Mouse (Mus musculus) kidney, embryonic 15.5 days (tissue): Measurements from ENCODE around the gene Fam189a2. TPM values are rescaled to one million over a fixed set of nuclear protein-coding genes. Genes with fewer than 3 reads are reported as not detected.

Experiments used
- ATAC-seq: fragments of 200-750 bp; cut with Nextera tagmentation; replicated peaks from 2 replicates; pipeline ENCODE4 v1.8.0; 2017; ENCODE audit warnings: moderate TSS enrichment; ENCODE audit not compliant: low FRiP score
- H3K27ac ChIP-seq: fragments of 300-500 bp; sonication (generic); 2 replicates; pipeline ENCODE4 v1.5.1; 2015; ENCODE audit warnings: mild to moderate bottlenecking, inconsistent platforms
- H3K27me3 ChIP-seq: fragments of 300-500 bp; sonication (generic); 2 replicates; pipeline ENCODE4 v1.6.1; 2015; ENCODE audit warnings: inconsistent platforms
- H3K36me3 ChIP-seq: fragments of 300-500 bp; sonication (generic); 2 replicates; pipeline ENCODE4 v1.6.1; 2015; ENCODE audit warnings: inconsistent platforms
- H3K4me1 ChIP-seq: fragments of 300-500 bp; sonication (generic); 2 replicates; pipeline ENCODE4 v1.6.1; 2015; ENCODE audit warnings: inconsistent platforms
- H3K4me2 ChIP-seq: fragments of 300-500 bp; sonication (generic); 2 replicates; pipeline ENCODE4 v1.6.1; 2015; ENCODE audit warnings: moderate library complexity, mild to moderate bottlenecking, inconsistent platforms
- H3K4me3 ChIP-seq: fragments of 300-500 bp; sonication (generic); replicated peaks from 2 replicates; pipeline ENCODE4 v1.5.1; 2015; ENCODE audit warnings: mild to moderate bottlenecking, inconsistent platforms
- H3K9ac ChIP-seq: fragments of 300-500 bp; sonication (generic); 2 replicates; pipeline ENCODE4 v1.6.1; 2015; ENCODE audit warnings: mild to moderate bottlenecking, inconsistent platforms
- H3K9me3 ChIP-seq: fragments of 300-500 bp; sonication (generic); replicated peaks from 2 replicates; pipeline ENCODE4 v1.6.1; 2016; ENCODE audit warnings: inconsistent platforms
- WGBS: fragments of 180-500 bp; shearing (Covaris S2); methylation state at CpG from one replicate; pipeline ENCODE4 v1.1.7; 2015; ENCODE audit warnings: mixed read lengths; 5-methylcytosine and 5-hydroxymethylcytosine counted together
- polyA plus RNA-seq: library from polyadenylated mRNA; unstranded; fragments of >200 nt; fragmentation: Nextera tagmentation; extraction: Ambion mirVana; gene quantifications from 2 replicates; pipeline ENCODE4 v1.2.1, GENCODE M21; 2015

Gene Fam189a2
- polyA plus RNA-seq, 1 experiment from 2014 or later = 1.5 TPM

GRCm38 (mm10) chr19:23968862-23969225 is 62.0 kb downstream of the Fam189a2 start:
- Histone ChIP-seq H3K9ac (no peak overlapping the region), H3K9me3 (no peaks in the 10 kb centered on the region), H3K4me1 (peaks cover 31% of the 10 kb centered on the region), H3K27ac (no peak overlapping the region), H3K27me3 (no peaks in the 10 kb centered on the region), H3K36me3 (no peaks in the 10 kb centered on the region), H3K4me2 (no peak overlapping the region), H3K4me3 (no peak overlapping the region)
- no peak for ATAC-seq
- WGBS = 72% methylated on average over 2 of the region's 2 CpGs

GRCm38 (mm10) chr19:23968125-23968861 is 62.5 kb downstream of the Fam189a2 start:
- H3K4me2 ChIP-seq = no peak overlapping the region
- WGBS = 63% methylated on average over 5 of the region's 5 CpGs
- H3K27ac ChIP-seq = no peak overlapping the region
- no peak overlapping the region for H3K4me3 ChIP-seq
- ATAC-seq = no peak
- no peaks in the 10 kb centered on the region for H3K36me3 ChIP-seq
- no peaks in the 10 kb centered on the region for H3K9me3 ChIP-seq
- peaks cover 28% of the 10 kb centered on the region for H3K4me1 ChIP-seq
- no peaks in the 10 kb centered on the region for H3K27me3 ChIP-seq
- no peak overlapping the region for H3K9ac ChIP-seq

GRCm38 (mm10) chr19:23967156-23967555 is 63.7 kb downstream of the Fam189a2 start:
- H3K4me2 ChIP-seq = no peak overlapping the region
- 54% methylated on average over 2 of the region's 2 CpGs for WGBS
- H3K4me3 ChIP-seq = no peak overlapping the region
- H3K4me1 ChIP-seq = peaks cover 19% of the 10 kb centered on the region
- no peaks in the 10 kb centered on the region for H3K27me3 ChIP-seq
- no peak overlapping the region for H3K27ac ChIP-seq
- no peaks in the 10 kb centered on the region for H3K9me3 ChIP-seq
- ATAC-seq = no peak
- H3K36me3 ChIP-seq = no peaks in the 10 kb centered on the region
- H3K9ac ChIP-seq = no peak overlapping the region

GRCm38 (mm10) chr19:23966376-23966775 is 64.4 kb downstream of the Fam189a2 start:
- no peak for ATAC-seq
- WGBS = 95% methylated on average over 9 of the region's 9 CpGs
- no peak overlapping the region for H3K27ac ChIP-seq
- H3K4me3 ChIP-seq = no peak overlapping the region
- H3K4me2 ChIP-seq = no peak overlapping the region
- H3K9ac ChIP-seq = no peak overlapping the region
- H3K36me3 ChIP-seq = no peaks in the 10 kb centered on the region
- no peaks in the 10 kb centered on the region for H3K9me3 ChIP-seq
- peaks cover 26% of the 10 kb centered on the region for H3K4me1 ChIP-seq
- no peaks in the 10 kb centered on the region for H3K27me3 ChIP-seq

GRCm38 (mm10) chr19:23964401-23964910 is 66.4 kb downstream of the Fam189a2 start:
- Histone ChIP-seq H3K9ac (no peak overlapping the region), H3K9me3 (no peaks in the 10 kb centered on the region), H3K27me3 (no peaks in the 10 kb centered on the region), H3K36me3 (no peaks in the 10 kb centered on the region), H3K4me2 (0 out of 2 replicates have a peak overlapping the region, but pooled peaks have one; percentile 6), H3K27ac (peak overlapping the region; percentile 11; the same call in 1 of the 2 replicates), H3K4me3 (no peak overlapping the region), H3K4me1 (peaks cover 43% of the 10 kb centered on the region)
- peak; percentile 41 for ATAC-seq
- WGBS = 38% methylated on average over 10 of the region's 10 CpGs

- no peak overlapping the region for H3K27ac ChIP-seq
- WGBS = 2% methylated on average over 8 of the region's 8 CpGs
- H3K9me3 ChIP-seq = no peaks in the 10 kb centered on the region
- H3K4me2 ChIP-seq = no peak overlapping the region
- H3K4me1 ChIP-seq = peaks cover 37% of the 10 kb centered on the region
- H3K4me3 ChIP-seq = no peak overlapping the region
- no peak overlapping the region for H3K9ac ChIP-seq
- no peaks in the 10 kb centered on the region for H3K27me3 ChIP-seq
- H3K36me3 ChIP-seq = no peaks in the 10 kb centered on the region
- ATAC-seq = 0 out of 2 replicates have a peak, but pooled peaks have one; percentile 37
These were observed 69.3 kb downstream of the Fam189a2 start for GRCm38 (mm10) chr19:23961516-23961915.

GRCm38 (mm10) chr19:23960831-23961447 is 69.9 kb downstream of the Fam189a2 start:
- Histone ChIP-seq H3K4me1 (peaks cover 37% of the 10 kb centered on the region), H3K9ac (no peak overlapping the region), H3K4me3 (no peak overlapping the region), H3K27ac (0 out of 2 replicates have a peak overlapping the region, but pooled peaks have one; percentile 22), H3K9me3 (no peaks in the 10 kb centered on the region), H3K36me3 (no peaks in the 10 kb centered on the region), H3K27me3 (no peaks in the 10 kb centered on the region), H3K4me2 (no peak overlapping the region)
- 76% methylated on average over 6 of the region's 6 CpGs for WGBS
- ATAC-seq = no peak

- H3K27ac ChIP-seq = 0 out of 2 replicates have a peak overlapping the region, but pooled peaks have one; percentile 22
- H3K4me1 ChIP-seq = peaks cover 37% of the 10 kb centered on the region
- WGBS = 27% methylated on average over 3 of the region's 3 CpGs
- no peak overlapping the region for H3K4me3 ChIP-seq
- H3K9ac ChIP-seq = no peak overlapping the region
- peak; percentile 64 for ATAC-seq
- no peaks in the 10 kb centered on the region for H3K36me3 ChIP-seq
- H3K9me3 ChIP-seq = no peaks in the 10 kb centered on the region
- no peaks in the 10 kb centered on the region for H3K27me3 ChIP-seq
- H3K4me2 ChIP-seq = 0 out of 2 replicates have a peak overlapping the region, but pooled peaks have one; percentile 7
These were observed 70.5 kb downstream of the Fam189a2 start for GRCm38 (mm10) chr19:23960275-23960674.

GRCm38 (mm10) chr19:23959870-23960269 is 70.9 kb downstream of the Fam189a2 start:
- Histone ChIP-seq H3K9ac (no peak overlapping the region), H3K4me1 (peaks cover 37% of the 10 kb centered on the region), H3K36me3 (no peaks in the 10 kb centered on the region), H3K4me2 (0 out of 2 replicates have a peak overlapping the region, but pooled peaks have one; percentile 7), H3K27me3 (no peaks in the 10 kb centered on the region), H3K9me3 (no peaks in the 10 kb centered on the region), H3K27ac (no peak overlapping the region), H3K4me3 (no peak overlapping the region)
- WGBS = 27% methylated on average over 7 of the region's 7 CpGs
- peak; percentile 48 for ATAC-seq

- 47% methylated on average over 6 of the region's 6 CpGs for WGBS
- peaks cover 30% of the 10 kb centered on the region for H3K4me1 ChIP-seq
- no peaks in the 10 kb centered on the region for H3K36me3 ChIP-seq
- no peak overlapping the region for H3K27ac ChIP-seq
- no peak overlapping the region for H3K9ac ChIP-seq
- no peak overlapping the region for H3K4me3 ChIP-seq
- H3K27me3 ChIP-seq = no peaks in the 10 kb centered on the region
- no peaks in the 10 kb centered on the region for H3K9me3 ChIP-seq
- H3K4me2 ChIP-seq = no peak overlapping the region
- no peak for ATAC-seq
These were observed 71.9 kb downstream of the Fam189a2 start for GRCm38 (mm10) chr19:23958925-23959324.

- no peak overlapping the region for H3K4me2 ChIP-seq
- no peak overlapping the region for H3K4me3 ChIP-seq
- ATAC-seq = no peak
- no peaks in the 10 kb centered on the region for H3K27me3 ChIP-seq
- H3K27ac ChIP-seq = no peak overlapping the region
- no peaks in the 10 kb centered on the region for H3K9me3 ChIP-seq
- 79% methylated on average over 7 of the region's 7 CpGs for WGBS
- no peaks in the 10 kb centered on the region for H3K36me3 ChIP-seq
- no peak overlapping the region for H3K9ac ChIP-seq
- H3K4me1 ChIP-seq = peaks cover 30% of the 10 kb centered on the region
These were observed 73.3 kb downstream of the Fam189a2 start for GRCm38 (mm10) chr19:23957563-23957962.

- H3K4me1 ChIP-seq = peaks cover 22% of the 10 kb centered on the region
- H3K9ac ChIP-seq = no peak overlapping the region
- H3K27me3 ChIP-seq = no peaks in the 10 kb centered on the region
- no peaks in the 10 kb centered on the region for H3K36me3 ChIP-seq
- WGBS = 72% methylated on average over 17 of the region's 17 CpGs
- no peak for ATAC-seq
- H3K4me3 ChIP-seq = no peak overlapping the region
- no peak overlapping the region for H3K27ac ChIP-seq
- no peaks in the 10 kb centered on the region for H3K9me3 ChIP-seq
- no peak overlapping the region for H3K4me2 ChIP-seq
These were observed 74.4 kb downstream of the Fam189a2 start for GRCm38 (mm10) chr19:23956299-23956975.
